Comparison of ENCODE assay signal across 8 mouse cellular contexts in genomic region chr7:44337121-44337849, GRCm38 (mm10). TPM values are rescaled to one million over a fixed set of nuclear protein-coding genes. Genes with fewer than 3 reads are reported as not detected.
A peak's percentile ranks its signal among the peaks of the same experiment; 100 is the strongest.
DNase-seq lines count a peak whose midpoint lies in the region; ATAC-seq and TF ChIP-seq lines count a peak whose summit lies in the region.
"Had no signal": no experiment of that assay in that cellular context is flagged by ENCODE, and none has a peak within 500 bp of the region (broad histone marks: within the 10 kb centered on the region; RNA-seq: fewer than 3 reads in every experiment).

No protein-coding gene starts in this region.

- no peaks in the 10 kb centered on the region for H3K9me3 ChIP-seq in stomach, embryonic 14.5 days (ENCODE audit: control insufficient read depth, low read depth, low read length)
- H3K9me3 ChIP-seq in stomach, postnatal 0 days (ENCODE audit: control insufficient read depth, low read length): no peaks in the 10 kb centered on the region
- no peaks in the 10 kb centered on the region for H3K9me3 ChIP-seq in embryonic facial prominence, embryonic 14.5 days (ENCODE audit: control insufficient read depth, low read length)
- H3K9me3 ChIP-seq in intestine, embryonic 15.5 days: no peaks in the 10 kb centered on the region

- DNase-seq in stomach, postnatal 0 days (ENCODE audit: low spot score): no peak
- no peak for DNase-seq in embryonic facial prominence, embryonic 14.5 days (ENCODE audit: low spot score)
- DNase-seq in thymus, adult 18-20 months: no peak
- DNase-seq in ovary, postnatal 36 days (ENCODE audit: low spot score): no peak
- DNase-seq in kidney, adult 9 months: no peak

- no peaks in the 10 kb centered on the region for H3K36me3 ChIP-seq in stomach, embryonic 14.5 days (ENCODE audit: control insufficient read depth, insufficient read depth, low read length)
- no peaks in the 10 kb centered on the region for H3K36me3 ChIP-seq in stomach, postnatal 0 days (ENCODE audit: control insufficient read depth, insufficient read depth, low read length)
- H3K36me3 ChIP-seq in embryonic facial prominence, embryonic 14.5 days (ENCODE audit: control insufficient read depth, insufficient read depth, low read length): no peaks in the 10 kb centered on the region
- H3K36me3 ChIP-seq in intestine, embryonic 15.5 days: no peaks in the 10 kb centered on the region

- H3K4me1 ChIP-seq in stomach, embryonic 14.5 days (ENCODE audit: control insufficient read depth, insufficient read depth, low read length): 0 out of 2 replicates have a peak, but pooled peaks cover 11% of the 10 kb centered on the region
- no peaks in the 10 kb centered on the region for H3K4me1 ChIP-seq in stomach, postnatal 0 days (replicated peaks; ENCODE audit: control insufficient read depth, insufficient read depth)
- peaks cover 6% of the 10 kb centered on the region; the same call in 1 of the 2 replicates for H3K4me1 ChIP-seq in embryonic facial prominence, embryonic 14.5 days (ENCODE audit: control insufficient read depth, insufficient read depth, low read length)
- H3K4me1 ChIP-seq in intestine, embryonic 15.5 days (replicated peaks): peaks cover 10% of the 10 kb centered on the region

- WGBS in stomach, embryonic 14.5 days: 5% methylated on average over 32 of the region's 32 CpGs
- 6% methylated on average over 31 of the region's 32 CpGs for WGBS in stomach, postnatal 0 days
- 3% methylated on average over 32 of the region's 32 CpGs for WGBS in embryonic facial prominence, embryonic 14.5 days
- WGBS in intestine, embryonic 15.5 days: 5% methylated on average over 32 of the region's 32 CpGs

- 0 out of 2 replicates have a peak overlapping the region, but pooled peaks have one; percentile 33 for H3K4me3 ChIP-seq in stomach, embryonic 14.5 days (ENCODE audit: low read depth, low read length)
- no peak overlapping the region for H3K4me3 ChIP-seq in stomach, postnatal 0 days (ENCODE audit: low read depth, low read length)
- no peak overlapping the region for H3K4me3 ChIP-seq in embryonic facial prominence, embryonic 14.5 days (ENCODE audit: low read depth, low read length)
- 0 out of 2 replicates have a peak overlapping the region, but pooled peaks have one; percentile 43 for H3K4me3 ChIP-seq in intestine, embryonic 15.5 days (replicated peaks)

- H3K27ac ChIP-seq in stomach, embryonic 14.5 days (ENCODE audit: low read length): no peak overlapping the region
- no peak overlapping the region for H3K27ac ChIP-seq in stomach, postnatal 0 days (replicated peaks)
- no peak overlapping the region for H3K27ac ChIP-seq in embryonic facial prominence, embryonic 14.5 days (replicated peaks; ENCODE audit: low read depth, low read length)
- H3K27ac ChIP-seq in intestine, embryonic 15.5 days: no peak overlapping the region
- H3K27ac ChIP-seq: kidney, postnatal 0 days had no signal

- ATAC-seq in stomach, embryonic 14.5 days (ENCODE audit: insufficient number of reproducible peaks, insufficient read depth, low FRiP score, low read depth): no peak
- no peak for ATAC-seq in stomach, postnatal 0 days (ENCODE audit: low FRiP score, low TSS enrichment)
- ATAC-seq in embryonic facial prominence, embryonic 14.5 days (ENCODE audit: low read depth): no peak
- no peak for ATAC-seq in intestine, embryonic 15.5 days

- no peak for TF ChIP-seq EP300 in stomach, postnatal 0 days (optimal IDR thresholded peaks at IDR 0.05)

- no peak overlapping the region for H3K9ac ChIP-seq in stomach, embryonic 14.5 days (replicated peaks; ENCODE audit: low read depth, low read length)
- H3K9ac ChIP-seq in stomach, postnatal 0 days (ENCODE audit: low read length): no peak overlapping the region
- H3K9ac ChIP-seq in embryonic facial prominence, embryonic 14.5 days (ENCODE audit: low read depth, low read length): no peak overlapping the region
- no peak overlapping the region for H3K9ac ChIP-seq in intestine, embryonic 15.5 days

- H3K4me2 ChIP-seq in stomach, embryonic 14.5 days (replicated peaks; ENCODE audit: low read depth, low read length): peak overlapping the region; percentile 76; the same call in 1 of the 2 replicates
- H3K4me2 ChIP-seq in stomach, postnatal 0 days (replicated peaks; ENCODE audit: low read depth): no peak overlapping the region
- peak overlapping the region; percentile 73; the same call in 1 of the 2 replicates for H3K4me2 ChIP-seq in embryonic facial prominence, embryonic 14.5 days (ENCODE audit: low read depth, low read length)
- H3K4me2 ChIP-seq in intestine, embryonic 15.5 days (replicated peaks): peak overlapping the region; percentile 73; the same call in 1 of the 2 replicates

- peaks cover 41% of the 10 kb centered on the region for H3K27me3 ChIP-seq in stomach, embryonic 14.5 days (ENCODE audit: control insufficient read depth, insufficient read depth, low read length)
- peaks cover 18% of the 10 kb centered on the region for H3K27me3 ChIP-seq in stomach, postnatal 0 days (ENCODE audit: control insufficient read depth, insufficient read depth, low read length)
- H3K27me3 ChIP-seq in embryonic facial prominence, embryonic 14.5 days (replicated peaks; ENCODE audit: control insufficient read depth, insufficient read depth, low read length): peaks cover 74% of the 10 kb centered on the region
- peaks cover 60% of the 10 kb centered on the region for H3K27me3 ChIP-seq in intestine, embryonic 15.5 days (replicated peaks)

- no peak for TF ChIP-seq CTCF in stomach, postnatal 0 days (IDR thresholded peaks at IDR 0.05; ENCODE audit: low read depth)

RNA-seq across cellular contexts. Expression of gene Shank1, which starts 27.2 kb away (rescaled TPM):
- 4.2 and 4.5 TPM in 2 replicates for polyA plus RNA-seq in stomach, embryonic 14.5 days (2014; fragmentation: Nextera tagmentation; extraction: Ambion mirVana)
- polyA plus RNA-seq in stomach, postnatal 0 days (2015; fragmentation: Nextera tagmentation; extraction: Ambion mirVana): 0.53 and 0.61 TPM in 2 replicates
- 3.6 and 3.7 TPM in 2 replicates for polyA plus RNA-seq in embryonic facial prominence, embryonic 14.5 days (2014; fragmentation: Nextera tagmentation; extraction: Ambion mirVana)
- polyA plus RNA-seq in intestine, embryonic 15.5 days (2015; fragmentation: Nextera tagmentation; extraction: Ambion mirVana): 1.7 and 1.9 TPM in 2 replicates

RNA-seq across cellular contexts. Expression of gene Clec11a, which starts 30.6 kb away (rescaled TPM):
- 4.2 and 4.9 TPM in 2 replicates for polyA plus RNA-seq in stomach, embryonic 14.5 days (2014; fragmentation: Nextera tagmentation; extraction: Ambion mirVana)
- 11.1 and 11.4 TPM in 2 replicates for polyA plus RNA-seq in stomach, postnatal 0 days (2015; fragmentation: Nextera tagmentation; extraction: Ambion mirVana)
- polyA plus RNA-seq in embryonic facial prominence, embryonic 14.5 days (2014; fragmentation: Nextera tagmentation; extraction: Ambion mirVana): 27.3 and 34.6 TPM in 2 replicates
- polyA plus RNA-seq in intestine, embryonic 15.5 days (2015; fragmentation: Nextera tagmentation; extraction: Ambion mirVana): 7.2 and 8.0 TPM in 2 replicates

RNA-seq across cellular contexts. Expression of gene Syt3, which starts 46.6 kb away (rescaled TPM):
- polyA plus RNA-seq in stomach, embryonic 14.5 days (2014; fragmentation: Nextera tagmentation; extraction: Ambion mirVana): 1.6 and 2.0 TPM in 2 replicates
- 1.2 and 1.4 TPM in 2 replicates for polyA plus RNA-seq in stomach, postnatal 0 days (2015; fragmentation: Nextera tagmentation; extraction: Ambion mirVana)
- polyA plus RNA-seq in embryonic facial prominence, embryonic 14.5 days (2014; fragmentation: Nextera tagmentation; extraction: Ambion mirVana): 2.4 and 2.6 TPM in 2 replicates
- polyA plus RNA-seq in intestine, embryonic 15.5 days (2015; fragmentation: Nextera tagmentation; extraction: Ambion mirVana): 0.90 and 1.9 TPM in 2 replicates

RNA-seq across cellular contexts. Expression of gene 1700008O03Rik, which starts 48.3 kb away (rescaled TPM):
- 1.2 and 1.3 TPM in 2 replicates for polyA plus RNA-seq in stomach, embryonic 14.5 days (2014; fragmentation: Nextera tagmentation; extraction: Ambion mirVana)
- 0.68 and 0.75 TPM in 2 replicates for polyA plus RNA-seq in stomach, postnatal 0 days (2015; fragmentation: Nextera tagmentation; extraction: Ambion mirVana)
- polyA plus RNA-seq in embryonic facial prominence, embryonic 14.5 days (2014; fragmentation: Nextera tagmentation; extraction: Ambion mirVana): 0.33 and 0.80 TPM in 2 replicates
- polyA plus RNA-seq in intestine, embryonic 15.5 days (2015; fragmentation: Nextera tagmentation; extraction: Ambion mirVana): 0.48 and 0.99 TPM in 2 replicates

Comparison
In these comparisons a context has a peak if more than half of its experiments do, and no peak if none do; other contexts are left out.
1. H3K4me3 ChIP-seq: peak in stomach, embryonic 14.5 days (single experiment) and intestine, embryonic 15.5 days (single experiment); none in stomach, postnatal 0 days (single experiment) and embryonic facial prominence, embryonic 14.5 days (single experiment).